Mouse (Mus musculus): Measurements from ENCODE around the gene Pik3r6. TPM values are rescaled to one million over a fixed set of nuclear protein-coding genes. Genes with fewer than 3 reads are reported as not detected.

Pik3r6 gene
- polyA plus RNA-seq (2015; fragmentation: Nextera tagmentation; extraction: Ambion mirVana) = 1.2 and 1.6 TPM in 2 replicates

GRCm38 (mm10) chr11:68502902-68503629 is at the start of gene Pik3r6:
Pik3r6 (plus strand) TSS chr11:68503019.
- Histone ChIP-seq H3K9me3 (replicated peaks) (no peaks in the 10 kb centered on the region), H3K36me3 (no peaks in the 10 kb centered on the region), H3K27me3 (peaks cover 28% of the 10 kb centered on the region), H3K9ac (no peak within 1 kb of the TSS), H3K4me1 (replicated peaks) (peaks cover 11% of the 10 kb centered on the region), H3K4me3 (replicated peaks) (peak within 1 kb of the TSS; percentile 33), H3K27ac (no peak within 1 kb of the TSS), H3K4me2 (peak within 1 kb of the TSS; percentile 40)
- 52% methylated on average over 8 of the region's 8 CpGs for WGBS (ENCODE audit: insufficient replicate concordance)
- DNase-seq (no peak), ATAC-seq (ENCODE audit: low read depth) (0 out of 2 replicates have a peak, but pooled peaks have one; percentile 12)

GRCm38 (mm10) chr11:68453301-68453700 is 49.5 kb upstream of the Pik3r6 start:
- no peak overlapping the region for H3K4me2 ChIP-seq
- no peaks in the 10 kb centered on the region for H3K9me3 ChIP-seq (replicated peaks)
- H3K36me3 ChIP-seq = no peaks in the 10 kb centered on the region
- no peak overlapping the region for H3K9ac ChIP-seq
- no peaks in the 10 kb centered on the region for H3K27me3 ChIP-seq
- no peak overlapping the region for H3K27ac ChIP-seq
- no peak overlapping the region for H3K4me3 ChIP-seq (replicated peaks)
- ATAC-seq (ENCODE audit: low read depth) (no peak), DNase-seq (no peak)
- WGBS (ENCODE audit: insufficient replicate concordance) = 54% methylated on average over 6 of the region's 6 CpGs
- peaks cover 5% of the 10 kb centered on the region; the same call in 1 of the 2 replicates for H3K4me1 ChIP-seq (replicated peaks)

- no peak overlapping the region for H3K27ac ChIP-seq
Measured at GRCm38 (mm10) chr11:68458086-68458485, 44.7 kb upstream of the Pik3r6 start.

GRCm38 (mm10) chr11:68459021-68459420 is 43.8 kb upstream of the Pik3r6 start:
- WGBS (ENCODE audit: insufficient replicate concordance) = 63% methylated on average over 5 of the region's 5 CpGs
- no peak for ATAC-seq (ENCODE audit: low read depth)

More at GRCm38 (mm10) chr11:68458086-68458485, 44.7 kb upstream of the Pik3r6 start:
- Histone ChIP-seq H3K9me3 (replicated peaks) (no peaks in the 10 kb centered on the region), H3K4me1 (replicated peaks) (no peaks in the 10 kb centered on the region), H3K4me3 (replicated peaks) (no peak overlapping the region), H3K36me3 (no peaks in the 10 kb centered on the region), H3K4me2 (no peak overlapping the region), H3K9ac (no peak overlapping the region), H3K27me3 (no peaks in the 10 kb centered on the region)
- ATAC-seq (ENCODE audit: low read depth) (no peak), DNase-seq (no peak)
- 52% methylated on average over 8 of the region's 8 CpGs for WGBS (ENCODE audit: insufficient replicate concordance)

DNA sequence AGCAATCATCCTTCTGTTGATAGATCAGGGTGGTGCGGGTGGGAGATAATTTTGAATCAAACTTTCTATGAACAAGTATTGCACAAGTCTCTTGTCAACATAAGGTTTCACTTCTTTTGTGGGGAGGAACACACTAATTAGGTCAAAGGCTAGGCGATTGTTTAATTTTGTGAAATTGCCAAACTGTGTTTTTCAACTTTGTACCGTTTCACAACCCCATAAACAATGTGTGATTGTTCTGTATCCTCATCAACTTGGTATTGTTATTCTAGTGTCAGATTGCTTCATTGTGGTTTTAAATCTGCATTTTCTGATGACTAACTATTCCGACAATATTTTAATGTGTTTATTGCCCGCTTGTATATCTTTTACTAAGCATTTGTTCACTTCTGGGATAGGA is 43.3 kb upstream of the Pik3r6 start:
- Histone ChIP-seq H3K4me2 (no peak overlapping the region), H3K9me3 (replicated peaks) (no peaks in the 10 kb centered on the region), H3K4me3 (replicated peaks) (no peak overlapping the region), H3K27me3 (no peaks in the 10 kb centered on the region), H3K9ac (no peak overlapping the region), H3K36me3 (no peaks in the 10 kb centered on the region), H3K27ac (no peak overlapping the region), H3K4me1 (replicated peaks) (no peaks in the 10 kb centered on the region)
- ATAC-seq (ENCODE audit: low read depth) = no peak
- DNase-seq = no peak
- 75% methylated on average over 5 of the region's 5 CpGs for WGBS (ENCODE audit: insufficient replicate concordance)

More at GRCm38 (mm10) chr11:68459021-68459420, 43.8 kb upstream of the Pik3r6 start:
- no peak for DNase-seq
- no peak overlapping the region for H3K27ac ChIP-seq
- H3K27me3 ChIP-seq = no peaks in the 10 kb centered on the region
- no peaks in the 10 kb centered on the region for H3K36me3 ChIP-seq
- H3K9me3 ChIP-seq (replicated peaks) = no peaks in the 10 kb centered on the region
- H3K4me3 ChIP-seq (replicated peaks) = no peak overlapping the region
- no peak overlapping the region for H3K9ac ChIP-seq
- H3K4me1 ChIP-seq (replicated peaks) = no peaks in the 10 kb centered on the region
- H3K4me2 ChIP-seq = no peak overlapping the region

DNA sequence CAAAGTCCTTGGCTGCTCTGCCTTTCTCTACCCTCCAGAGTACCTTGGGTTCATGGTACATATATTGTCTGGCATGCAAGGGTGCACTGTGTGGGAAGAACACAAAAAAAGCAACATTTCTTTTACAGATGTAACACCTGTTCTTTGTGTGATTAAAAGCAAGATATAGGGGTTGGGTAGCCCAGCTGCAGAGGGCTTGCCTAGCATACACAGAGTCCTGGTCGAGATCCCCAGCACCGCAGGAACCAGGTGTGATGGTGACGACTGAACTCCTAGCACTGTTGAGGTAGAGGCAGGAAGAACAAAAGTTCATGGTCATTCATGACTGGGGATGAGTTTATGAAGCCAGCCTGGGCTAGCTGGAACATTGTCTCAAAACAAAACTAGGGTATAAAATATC is 40.1 kb upstream of the Pik3r6 start:
- Histone ChIP-seq H3K36me3 (no peaks in the 10 kb centered on the region), H3K9me3 (replicated peaks) (no peaks in the 10 kb centered on the region), H3K4me2 (no peak overlapping the region), H3K27ac (no peak overlapping the region), H3K9ac (no peak overlapping the region), H3K27me3 (no peaks in the 10 kb centered on the region), H3K4me1 (replicated peaks) (no peaks in the 10 kb centered on the region), H3K4me3 (replicated peaks) (no peak overlapping the region)
- ATAC-seq (ENCODE audit: low read depth) (no peak), DNase-seq (no peak)
- WGBS (ENCODE audit: insufficient replicate concordance) = 58% methylated on average over 3 of the region's 3 CpGs

DNA sequence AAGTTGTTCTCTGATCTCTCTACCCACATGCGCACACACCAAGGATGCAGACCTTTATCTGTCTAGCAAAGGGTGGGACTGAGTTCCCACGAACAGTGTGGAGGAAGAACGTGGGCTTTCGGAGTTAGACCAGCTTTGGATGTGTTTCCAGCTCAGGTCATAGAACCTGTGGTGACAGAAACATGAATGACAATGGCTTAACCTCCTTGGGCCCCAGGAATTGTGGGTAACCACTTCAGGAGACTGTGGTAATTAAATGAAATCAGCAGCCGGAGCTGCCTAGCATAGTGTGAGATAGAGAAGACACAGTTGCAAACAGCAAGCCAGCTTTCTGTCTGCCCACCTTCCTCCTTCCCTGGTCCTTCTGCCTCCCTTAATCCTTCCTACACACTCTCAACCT is 38.6 kb upstream of the Pik3r6 start:
- Histone ChIP-seq H3K9me3 (replicated peaks) (no peaks in the 10 kb centered on the region), H3K36me3 (no peaks in the 10 kb centered on the region), H3K4me1 (replicated peaks) (no peaks in the 10 kb centered on the region), H3K27ac (no peak overlapping the region), H3K9ac (no peak overlapping the region), H3K4me2 (no peak overlapping the region), H3K4me3 (replicated peaks) (no peak overlapping the region), H3K27me3 (no peaks in the 10 kb centered on the region)
- DNase-seq (no peak), ATAC-seq (ENCODE audit: low read depth) (no peak)
- WGBS (ENCODE audit: insufficient replicate concordance) = 53% methylated on average over 5 of the region's 5 CpGs

GRCm38 (mm10) chr11:68465090-68465489 is 37.7 kb upstream of the Pik3r6 start:
- Histone ChIP-seq H3K4me2 (no peak overlapping the region), H3K9ac (no peak overlapping the region), H3K4me1 (replicated peaks) (no peaks in the 10 kb centered on the region), H3K9me3 (replicated peaks) (no peaks in the 10 kb centered on the region), H3K36me3 (no peaks in the 10 kb centered on the region), H3K4me3 (replicated peaks) (no peak overlapping the region), H3K27ac (no peak overlapping the region), H3K27me3 (no peaks in the 10 kb centered on the region)
- DNase-seq = no peak
- 44% methylated on average over 2 of the region's 2 CpGs for WGBS (ENCODE audit: insufficient replicate concordance)
- ATAC-seq (ENCODE audit: low read depth) = no peak

- Histone ChIP-seq H3K9me3 (replicated peaks) (no peaks in the 10 kb centered on the region), H3K27ac (no peak overlapping the region), H3K4me3 (replicated peaks) (no peak overlapping the region), H3K27me3 (no peaks in the 10 kb centered on the region), H3K4me2 (no peak overlapping the region), H3K9ac (no peak overlapping the region), H3K4me1 (replicated peaks) (no peaks in the 10 kb centered on the region), H3K36me3 (no peaks in the 10 kb centered on the region)
- ATAC-seq (ENCODE audit: low read depth) (no peak), DNase-seq (no peak)
- 64% methylated on average over 7 of the region's 7 CpGs for WGBS (ENCODE audit: insufficient replicate concordance)
Measured at GRCm38 (mm10) chr11:68467441-68467840, 35.4 kb upstream of the Pik3r6 start.

DNA sequence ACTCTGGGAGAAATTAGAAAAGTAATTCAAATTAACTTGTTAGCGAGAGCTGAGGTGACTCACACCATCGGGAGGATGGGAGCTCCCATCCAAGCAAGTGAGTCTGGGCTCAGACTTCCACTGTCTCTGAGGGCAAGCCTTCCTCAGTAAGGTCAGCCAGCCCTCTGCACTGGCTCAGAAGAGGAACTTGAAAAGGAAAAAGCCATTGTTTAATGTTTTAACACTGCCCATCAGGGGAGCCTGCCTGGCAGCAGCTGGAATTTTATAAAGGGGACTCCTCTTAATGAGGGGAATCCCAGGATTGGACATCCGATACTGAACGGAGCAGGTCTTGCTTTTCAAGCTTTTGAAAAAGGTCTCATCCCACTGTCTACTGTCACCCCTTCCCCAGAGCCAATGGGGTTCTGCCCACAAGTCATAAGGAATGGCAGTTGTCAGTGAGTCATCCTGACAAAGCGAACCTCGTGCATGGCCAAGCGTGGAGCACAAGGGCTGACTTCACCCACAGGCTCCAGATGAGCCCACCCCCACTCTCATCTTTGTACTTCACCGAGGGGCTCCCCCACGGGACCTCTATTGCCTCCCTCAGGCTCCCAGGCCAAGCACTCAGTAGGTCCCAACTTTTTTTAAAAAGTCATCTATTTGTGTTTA is 34.7 kb upstream of the Pik3r6 start:
- no peak overlapping the region for H3K4me2 ChIP-seq
- WGBS (ENCODE audit: insufficient replicate concordance) = 53% methylated on average over 9 of the region's 9 CpGs
- H3K36me3 ChIP-seq = no peaks in the 10 kb centered on the region
- H3K4me1 ChIP-seq (replicated peaks) = no peaks in the 10 kb centered on the region
- DNase-seq (no peak), ATAC-seq (ENCODE audit: low read depth) (no peak)
- no peaks in the 10 kb centered on the region for H3K27me3 ChIP-seq
- no peak overlapping the region for H3K27ac ChIP-seq
- no peaks in the 10 kb centered on the region for H3K9me3 ChIP-seq (replicated peaks)
- no peak overlapping the region for H3K4me3 ChIP-seq (replicated peaks)
- no peak overlapping the region for H3K9ac ChIP-seq

- H3K4me1 ChIP-seq (replicated peaks) = no peaks in the 10 kb centered on the region
- no peaks in the 10 kb centered on the region for H3K9me3 ChIP-seq (replicated peaks)
- no peak overlapping the region for H3K9ac ChIP-seq
- no peak overlapping the region for H3K4me2 ChIP-seq
- no peak for DNase-seq
- no peaks in the 10 kb centered on the region for H3K36me3 ChIP-seq
- no peak for ATAC-seq (ENCODE audit: low read depth)
- no peak overlapping the region for H3K4me3 ChIP-seq (replicated peaks)
- 51% methylated on average over 4 of the region's 4 CpGs for WGBS (ENCODE audit: insufficient replicate concordance)
- no peak overlapping the region for H3K27ac ChIP-seq
- no peaks in the 10 kb centered on the region for H3K27me3 ChIP-seq
Measured at GRCm38 (mm10) chr11:68468886-68469285, 33.9 kb upstream of the Pik3r6 start.
